Mouse (Mus musculus): ENCODE data around the gene Enpp6.

DNA sequence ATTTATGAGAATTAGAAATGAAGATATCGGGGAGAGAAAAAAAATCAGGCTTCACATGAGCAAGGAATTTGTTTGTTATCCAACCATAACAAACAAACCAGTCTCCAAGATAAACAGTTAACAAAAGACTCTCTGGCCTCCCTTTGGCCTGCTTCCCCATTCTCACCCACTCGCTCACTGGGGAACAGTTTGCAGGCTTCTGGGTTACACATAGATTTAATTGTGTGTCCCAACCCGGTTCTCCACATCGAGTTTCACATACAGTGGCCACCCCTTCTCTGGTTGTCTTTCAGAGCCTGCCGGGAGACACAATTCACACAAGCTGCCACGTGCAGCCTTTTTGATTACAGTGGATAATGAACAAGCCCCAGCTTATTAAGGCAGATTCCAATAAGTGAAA lies 1.7 kb downstream of the Enpp6 start:
- TF ChIP-seq CTCF (IDR thresholded peaks at IDR 0.05; ENCODE audit: extremely low read depth, insufficient read length, insufficient replicate concordance, low read depth, low read length) (no peak), POLR2A (IDR thresholded peaks at IDR 0.05; ENCODE audit: low read depth, low read length) (no peak)
